Mouse (Mus musculus) CH12.LX (cell line): ENCODE data around the gene Ubap2. TPM values are rescaled to one million over a fixed set of nuclear protein-coding genes. Genes with fewer than 3 reads are reported as not detected.

Experiments
- DNase-seq: peaks from one replicate; pipeline ENCODE4 v3.0.0-alpha.2; 2013; ENCODE audit errors: extremely low read depth
- H3K27ac ChIP-seq: 2 replicates; pipeline ENCODE4 v1.5.1; 2012; ENCODE audit warnings: low read depth, mild to moderate bottlenecking, control low read depth, moderate library complexity; ENCODE audit not compliant: insufficient read depth
- H3K27me3 ChIP-seq: replicated peaks from 2 replicates; pipeline ENCODE3; 2012; ENCODE audit warnings: inconsistent platforms
- H3K36me3 ChIP-seq, 2 experiments: replicated peaks in 1 of 2; 2 replicates each; pipeline versions ENCODE3 to v1.6.1; 2012; ENCODE audit warnings: inconsistent platforms in 1 of 2, low read length in 1 of 2, mild to moderate bottlenecking in 1 of 2, mixed read lengths in 1 of 2, moderate library complexity in 1 of 2; ENCODE audit not compliant: control insufficient read depth in 1 of 2, insufficient read depth in 1 of 2
- H3K4me1 ChIP-seq, 2 experiments: 2 replicates each; pipeline ENCODE4 v1.6.1; 2012; ENCODE audit warnings: inconsistent platforms in 1 of 2, moderate library complexity in 1 of 2; ENCODE audit not compliant: insufficient read depth in 2 of 2, control insufficient read depth in 1 of 2
- H3K4me2 ChIP-seq: 2 replicates; pipeline ENCODE4 v1.6.1; 2012; ENCODE audit warnings: low read depth, mild to moderate bottlenecking, control low read depth; ENCODE audit not compliant: poor library complexity, insufficient read depth, severe bottlenecking
- H3K4me3 ChIP-seq, 3 experiments: fragments of 150-350 bp in 1 of 3; sonication (generic) in 1 of 3; replicated peaks in 1 of 3; 2 replicates each; pipeline versions ENCODE3 to v1.5.1; 2011 to 2012; ENCODE audit warnings: low read depth in 2 of 3, low read length in 2 of 3, mild to moderate bottlenecking in 2 of 3, moderate library complexity in 2 of 3, control low read depth in 1 of 3, improper control_type of control experiment in 1 of 3, inconsistent platforms in 1 of 3, mixed read lengths in 1 of 3; ENCODE audit not compliant: poor library complexity in 1 of 3
- H3K79me2 ChIP-seq: replicated peaks from 2 replicates; pipeline ENCODE4 v1.6.1; 2012; ENCODE audit warnings: mild to moderate bottlenecking, moderate library complexity; ENCODE audit not compliant: control insufficient read depth, poor library complexity, insufficient read depth, severe bottlenecking; ENCODE audit errors: extremely low read depth
- H3K9ac ChIP-seq: 2 replicates; pipeline ENCODE4 v1.6.1; 2012; ENCODE audit warnings: low read depth, mild to moderate bottlenecking, control low read depth, moderate library complexity; ENCODE audit not compliant: insufficient read depth
- H3K9me3 ChIP-seq: replicated peaks from 2 replicates; pipeline ENCODE3; 2012; ENCODE audit warnings: low read length, inconsistent platforms, mixed read lengths
- CHD1 ChIP-seq: IDR thresholded peaks from 2 replicates; pipeline ENCODE4 v1.6.1; 2012; ENCODE audit warnings: low read depth, low read length, improper control_type of control experiment, inconsistent platforms
- CHD2 ChIP-seq: IDR thresholded peaks from 2 replicates; pipeline ENCODE4 v1.6.1; 2011; ENCODE audit warnings: low read length, improper control_type of control experiment
- ELF1 ChIP-seq: IDR thresholded peaks from 2 replicates; pipeline ENCODE4 v1.6.1; 2014; ENCODE audit warnings: low read depth, mild to moderate bottlenecking, inconsistent platforms, low read length, improper control_type of control experiment
- EP300 ChIP-seq: IDR thresholded peaks from 2 replicates; pipeline ENCODE4 v1.6.1; 2011; ENCODE audit warnings: low read length, improper control_type of control experiment
- ETS1 ChIP-seq: conservative IDR thresholded peaks from 2 replicates; pipeline ENCODE4 v1.6.1; 2012; ENCODE audit warnings: low read depth, mild to moderate bottlenecking, inconsistent platforms, low read length, improper control_type of control experiment, moderate library complexity
- HCFC1 ChIP-seq: IDR thresholded peaks from 2 replicates; pipeline ENCODE4 v1.6.1; 2012; ENCODE audit warnings: low read depth, mild to moderate bottlenecking, inconsistent platforms, low read length, improper control_type of control experiment
- IRF4 ChIP-seq: IDR thresholded peaks from 2 replicates; pipeline ENCODE4 v1.6.1; 2014; ENCODE audit warnings: low read depth, mild to moderate bottlenecking, inconsistent platforms, low read length, improper control_type of control experiment
- KAT2A ChIP-seq: IDR thresholded peaks from 2 replicates; pipeline ENCODE4 v1.6.1; 2012; ENCODE audit warnings: low read length, improper control_type of control experiment, inconsistent platforms; ENCODE audit not compliant: insufficient replicate concordance
- MAZ ChIP-seq: IDR thresholded peaks from 2 replicates; pipeline ENCODE4 v1.6.1; 2012; ENCODE audit warnings: low read depth, mild to moderate bottlenecking, inconsistent platforms, low read length, improper control_type of control experiment, moderate library complexity
- MXI1 ChIP-seq: IDR thresholded peaks from 2 replicates; pipeline ENCODE4 v1.6.1; 2011; ENCODE audit warnings: mild to moderate bottlenecking, low read depth, low read length, improper control_type of control experiment
- MYC ChIP-seq: IDR thresholded peaks from 2 replicates; pipeline ENCODE4 v1.6.1; 2011; ENCODE audit warnings: low read depth, mild to moderate bottlenecking, improper control_type of control experiment, low read length
- NELFE ChIP-seq: IDR thresholded peaks from 2 replicates; pipeline ENCODE4 v1.6.1; 2011; ENCODE audit warnings: low read depth, low read length, improper control_type of control experiment
- PAX5 ChIP-seq: IDR thresholded peaks from 2 replicates; pipeline ENCODE4 v1.6.1; 2012; ENCODE audit warnings: low read length, inconsistent platforms, mixed read lengths
- POLR2A ChIP-seq: IDR thresholded peaks from 2 replicates; pipeline ENCODE4 v1.6.1; 2011; ENCODE audit warnings: low read depth, mild to moderate bottlenecking, improper control_type of control experiment, low read length
- RAD21 ChIP-seq: IDR thresholded peaks from 2 replicates; pipeline ENCODE4 v1.6.1; 2011; ENCODE audit warnings: low read depth, mild to moderate bottlenecking, low read length, improper control_type of control experiment, moderate library complexity
- RCOR1 ChIP-seq: conservative IDR thresholded peaks from 2 replicates; pipeline ENCODE4 v1.6.1; 2012; ENCODE audit warnings: low read depth, mild to moderate bottlenecking, inconsistent platforms, low read length, improper control_type of control experiment
- TBP ChIP-seq: conservative IDR thresholded peaks from 2 replicates; pipeline ENCODE4 v1.6.1; 2011; ENCODE audit warnings: low read depth, low read length, improper control_type of control experiment
- USF1 ChIP-seq: IDR thresholded peaks from 2 replicates; pipeline ENCODE4 v1.6.1; 2014; ENCODE audit warnings: low read depth, mild to moderate bottlenecking, inconsistent platforms, low read length, improper control_type of control experiment
- USF2 ChIP-seq: conservative IDR thresholded peaks from 2 replicates; pipeline ENCODE4 v1.6.1; 2011; ENCODE audit warnings: low read depth, low read length, improper control_type of control experiment
- ZNF384 ChIP-seq: IDR thresholded peaks from 2 replicates; pipeline ENCODE4 v1.6.1; 2012; ENCODE audit warnings: low read depth, low read length, improper control_type of control experiment, inconsistent platforms
- dilution Hi-C: fragments of 300-500 bp; cut with MboI; formaldehyde crosslinking; loops from 2 replicates; pipeline ENCODE4 v1.14.3; 2020; ENCODE audit warnings: low sequenced_read_pairs; ENCODE audit not compliant: extremely low pct_unique_long_range_greater_than_20kb, extremely low pct_ligation_motif_present
- in situ Hi-C: fragments of 300-500 bp; cut with MboI; formaldehyde crosslinking; loops from 3 replicates; pipeline ENCODE4 v1.14.3; 2019; ENCODE audit warnings: low sequenced_read_pairs, low pct_ligation_motif_present, low pct_unique_long_range_greater_than_20kb, mixed read lengths
- polyA plus RNA-seq: library from polyadenylated mRNA; unstranded; fragments of >175 nt; gene quantifications from 2 replicates; pipeline ENCODE4 v1.2.1, GENCODE M21; 2012; ENCODE audit warnings: low read depth; ENCODE audit not compliant: insufficient read length
- total RNA-seq, 2 experiments: library from RNA; depleted of rRNA; stranded (reverse); fragments of 300-350 nt in 1 of 2; fragments of >200 nt in 1 of 2; gene quantifications; 2 replicates each; pipeline ENCODE4 v1.2.3; 2012 to 2014

Gene Ubap2
- total and polyA plus RNA-seq, 3 experiments: 5.4 to 115 (median 17.4) TPM

DNA sequence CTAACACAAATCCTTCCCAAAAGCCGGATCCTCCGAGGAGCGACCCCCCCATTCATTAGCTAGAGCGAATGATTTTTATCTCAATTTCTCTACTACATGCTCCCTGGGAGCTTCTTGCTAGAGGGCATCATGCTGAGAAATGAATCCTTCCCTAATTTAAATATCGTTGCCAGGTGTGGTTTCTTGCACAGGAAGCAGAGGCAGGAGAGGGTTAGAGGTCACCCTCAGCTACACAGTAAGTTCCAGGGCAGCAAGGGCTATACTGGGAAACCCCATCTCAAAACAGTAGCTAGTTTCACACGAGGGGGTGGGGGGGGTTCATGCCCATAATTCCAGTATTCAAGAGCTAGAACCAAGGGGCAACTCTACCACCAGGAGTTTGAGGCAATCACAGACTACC is 32.5 kb upstream of the Ubap2 start:
- Histone ChIP-seq H3K27me3 (no peaks in the 10 kb centered on the region), H3K4me3 (no peak overlapping the region), H3K4me2 (0 out of 2 replicates have a peak overlapping the region, but pooled peaks have one; percentile 16), H3K9me3 (no peaks in the 10 kb centered on the region), H3K9ac (no peak overlapping the region), H3K79me2 (peaks cover 22% of the 10 kb centered on the region), H3K4me1 (peaks cover 32 to 86% of the 10 kb centered on the region in 2 experiments), H3K27ac (no peak overlapping the region), H3K36me3 (peaks cover 25 to 67% of the 10 kb centered on the region in 2 experiments)
- TF ChIP-seq IRF4 (0 out of 2 replicates have a peak, but pooled peaks have one; percentile 25), CHD2 (no peak), TBP (no peak), ETS1 (peak; percentile 22; the same call in 1 of the 2 replicates)
- DNase-seq: peak; percentile 71
- in situ Hi-C loops (no loop called here), dilution Hi-C loops (no loop called here)

GRCm38 (mm10) chr4:41304302-41304701 is 29.4 kb upstream of the Ubap2 start:
- Histone ChIP-seq H3K4me2 (peak overlapping the region; percentile 8; the same call in 1 of the 2 replicates), H3K27ac (peak overlapping the region; percentile 34; the same call in 1 of the 2 replicates), H3K4me3 (no peak overlapping the region), H3K9me3 (no peaks in the 10 kb centered on the region), H3K9ac (peak overlapping the region; percentile 29; the same call in 1 of the 2 replicates), H3K36me3 (peaks cover 47 to 81% of the 10 kb centered on the region in 2 experiments), H3K4me1 (peaks cover 30 to 68% of the 10 kb centered on the region in 2 experiments), H3K79me2 (peaks cover 13% of the 10 kb centered on the region), H3K27me3 (no peaks in the 10 kb centered on the region)
- TF ChIP-seq MXI1: no peak
- peak; percentile 58 for TF ChIP-seq ZNF384
- DNase-seq: no peak
- in situ Hi-C loops: loop anchor here (5.0 kb wide), 1 partner anchor 73 kb away; no protein-coding TSS in a partner anchor
- dilution Hi-C loops: no loop called here

DNA sequence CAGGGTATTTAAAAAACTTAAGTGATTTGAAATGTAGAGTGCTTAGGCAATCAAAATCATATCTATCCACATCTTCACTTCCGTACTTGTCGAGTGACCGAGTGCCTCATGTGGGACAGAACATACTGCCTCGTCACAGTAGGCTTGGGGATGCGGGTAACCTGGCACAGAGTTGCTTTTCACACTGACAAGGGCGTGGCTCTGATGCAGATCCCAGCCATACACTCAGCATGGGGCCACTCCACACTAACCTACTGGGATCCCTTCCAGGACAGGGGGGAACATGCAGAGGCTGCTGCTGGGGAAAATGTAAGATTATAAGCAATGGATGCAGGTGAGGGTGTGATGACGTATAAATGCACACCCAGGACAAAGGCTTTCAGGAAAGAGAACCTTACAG is 28.7 kb upstream of the Ubap2 start:
- H3K27ac ChIP-seq: no peak overlapping the region
- H3K4me3 ChIP-seq: no peak overlapping the region
- H3K4me1 ChIP-seq: peaks cover 31 to 73% of the 10 kb centered on the region in 2 experiments
- TF ChIP-seq RCOR1 (no peak), KAT2A (no peak), MAZ (no peak), POLR2A (no peak), IRF4 (no peak), PAX5 (no peak), HCFC1 (no peak), USF1 (no peak), ELF1 (no peak), MYC (no peak), MXI1 (no peak), USF2 (no peak), NELFE (no peak), EP300 (no peak), RAD21 (no peak), CHD1 (no peak)
- no peak overlapping the region for H3K9ac ChIP-seq
- DNase-seq: no peak
- H3K4me2 ChIP-seq: no peak overlapping the region
- peaks cover 47 to 81% of the 10 kb centered on the region in 2 experiments for H3K36me3 ChIP-seq
- peaks cover 13% of the 10 kb centered on the region for H3K79me2 ChIP-seq
- no peaks in the 10 kb centered on the region for H3K27me3 ChIP-seq
- dilution Hi-C loops: no loop called here
- no peaks in the 10 kb centered on the region for H3K9me3 ChIP-seq
- in situ Hi-C loops: loop anchor here (5.0 kb wide), 1 partner anchor 74 kb away; no protein-coding TSS in a partner anchor
